Mouse (Mus musculus) induced T-regulatory cell, adult 2 months (primary cell): Measurements from ENCODE around the gene Olfr1234.

Experiments
- DNase-seq: peaks from one replicate; pipeline ENCODE4 v3.0.0-alpha.2; 2012; ENCODE audit warnings: low read depth

The Olfr1234 gene

DNA sequence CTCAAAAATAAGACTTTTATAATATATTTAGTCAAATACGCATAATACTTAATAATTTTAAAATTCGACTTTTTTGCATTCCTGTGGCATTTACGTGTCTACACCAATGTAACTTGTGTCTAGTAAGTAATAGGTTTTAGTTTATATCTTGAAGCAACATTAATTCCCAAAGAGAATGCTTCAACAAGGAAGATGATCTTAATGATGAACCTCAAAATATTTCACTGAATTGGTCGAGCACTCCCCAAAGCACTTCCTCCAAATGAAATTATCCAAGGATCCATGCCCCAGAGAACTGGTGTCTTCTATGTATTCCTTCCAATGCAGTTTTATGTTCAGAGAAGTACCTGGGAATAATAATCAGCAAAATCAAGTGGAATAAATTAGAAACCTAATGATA lies at the start of gene Olfr1234:
Gene Olfr1234, minus strand, starts transcription at position 101 of the 400 bp plus-strand sequence.
- DNase-seq: no peak

DNA sequence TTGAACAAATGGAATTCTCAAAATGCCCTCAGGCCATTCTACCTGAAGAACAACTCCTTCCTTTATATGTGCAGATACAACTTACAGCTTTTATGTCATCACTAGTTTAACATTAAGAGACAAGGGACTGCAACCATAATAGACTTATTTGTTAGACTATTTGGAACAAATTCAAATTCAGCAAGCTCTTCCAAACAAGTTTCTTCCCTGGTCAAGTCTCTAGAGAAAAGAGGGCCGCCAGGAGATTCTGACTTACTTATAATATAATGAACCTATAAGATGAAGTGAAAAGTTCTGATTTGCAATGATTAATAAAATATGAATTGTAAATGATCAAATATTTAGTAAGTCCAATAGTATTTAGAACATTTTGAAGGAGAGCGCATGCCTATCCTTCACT lies 44.9 kb upstream of the Olfr1234 start, which contains the start of gene Olfr1238:
Gene Olfr1238, minus strand, starts transcription at position 101 of the 400 bp plus-strand sequence.
- DNase-seq: no peak

DNA sequence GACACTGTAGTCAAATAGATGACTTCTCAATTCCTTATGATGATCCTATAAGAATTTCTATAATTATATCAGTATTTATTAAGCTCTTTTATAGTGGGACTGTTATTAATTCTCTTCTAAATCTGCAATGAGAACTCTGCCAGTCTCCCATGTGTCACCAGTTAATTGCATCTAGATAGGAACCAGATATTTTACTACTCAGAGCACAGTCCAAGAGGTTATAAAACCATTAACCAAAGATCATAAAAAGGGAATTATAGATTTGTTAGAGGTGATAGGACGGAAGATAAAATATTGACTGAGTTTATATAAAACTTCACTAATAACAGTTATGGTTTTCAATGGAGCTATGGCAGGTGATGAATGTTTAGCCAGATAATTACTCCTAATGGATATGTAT lies 36.2 kb upstream of the Olfr1234 start:
- no peak for DNase-seq

DNA sequence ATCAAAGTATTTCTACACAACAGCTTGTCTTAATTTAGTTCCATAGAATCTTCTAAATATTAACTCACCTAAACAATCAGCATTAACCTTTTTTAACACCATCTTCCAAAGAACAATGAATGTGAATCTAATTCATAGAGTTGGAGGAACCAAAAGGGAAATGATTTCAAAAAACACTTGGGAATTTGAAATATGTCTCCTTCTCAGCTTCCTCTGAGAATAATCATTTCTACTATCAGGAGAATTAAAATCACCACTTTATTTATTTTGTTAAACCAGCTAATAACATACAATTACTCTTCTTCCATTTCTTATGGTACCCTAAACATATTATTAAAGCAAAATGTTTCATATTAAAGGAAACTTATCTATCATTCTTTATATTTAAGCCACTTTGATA lies 22.4 kb downstream of the Olfr1234 start, which contains the start of gene Olfr1233:
Gene Olfr1233, minus strand, starts transcription at position 101 of the 400 bp plus-strand sequence.
- no peak for DNase-seq

DNA sequence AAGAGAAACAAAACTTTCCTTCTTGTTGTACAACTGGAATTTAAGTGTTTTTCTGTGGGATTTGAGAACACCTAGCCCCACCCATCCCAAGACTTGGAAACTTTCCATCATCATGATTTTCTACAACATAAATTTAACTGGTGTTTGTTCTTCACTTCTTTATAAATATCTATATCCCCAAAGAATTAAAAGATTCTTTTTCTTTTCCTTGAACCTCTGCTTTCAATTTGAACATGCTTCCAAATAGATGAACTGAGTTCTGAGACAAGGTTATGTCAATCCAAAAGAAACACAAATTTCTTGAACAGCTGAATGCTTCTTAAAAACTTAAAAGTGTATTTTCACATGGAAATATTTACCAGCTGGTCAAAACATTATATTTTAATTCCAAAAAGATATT lies 35.1 kb downstream of the Olfr1234 start, which contains the start of gene Olfr1232:
Gene Olfr1232, minus strand, starts transcription at position 101 of the 400 bp plus-strand sequence.
- no peak for DNase-seq
